Mouse (Mus musculus) frontal cortex, adult (tissue): ENCODE measurements around the gene Homer1.
A peak's percentile ranks its signal among the peaks of the same experiment; 100 is the strongest.

Experiments
- ATAC-seq: cut with Nextera tagmentation; 2 replicates; pipeline ENCODE4 v1.9.2; 2017; ENCODE audit warnings: mild to moderate bottlenecking, moderate library complexity, mixed read lengths; ENCODE audit not compliant: low TSS enrichment

Homer1 gene

DNA sequence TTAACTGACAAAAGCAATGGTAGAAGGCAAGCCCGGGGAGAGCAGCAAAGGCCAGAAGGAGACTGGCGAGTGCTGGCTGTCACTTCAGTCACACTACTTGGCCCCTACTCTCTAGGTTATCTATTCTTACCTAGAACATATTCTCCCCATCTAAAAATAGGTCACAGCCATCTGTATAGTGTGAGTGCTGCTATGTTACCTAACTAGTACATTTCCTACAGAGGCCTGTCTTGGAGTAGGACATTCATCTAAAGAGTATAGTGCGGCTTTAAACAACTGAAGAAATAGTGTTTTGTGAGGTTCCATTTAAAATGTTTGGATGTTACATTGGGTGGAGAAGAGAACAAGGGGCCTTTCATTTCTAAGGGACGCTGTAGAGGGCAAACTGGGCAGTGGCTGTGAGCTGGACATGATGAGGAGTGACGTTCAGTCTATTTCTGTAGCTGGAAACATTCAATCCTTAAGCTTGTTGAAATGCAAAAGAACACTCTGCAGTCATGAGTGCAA lies 100.3 kb downstream of the Homer1 start:
- ATAC-seq: peak; percentile 89

DNA sequence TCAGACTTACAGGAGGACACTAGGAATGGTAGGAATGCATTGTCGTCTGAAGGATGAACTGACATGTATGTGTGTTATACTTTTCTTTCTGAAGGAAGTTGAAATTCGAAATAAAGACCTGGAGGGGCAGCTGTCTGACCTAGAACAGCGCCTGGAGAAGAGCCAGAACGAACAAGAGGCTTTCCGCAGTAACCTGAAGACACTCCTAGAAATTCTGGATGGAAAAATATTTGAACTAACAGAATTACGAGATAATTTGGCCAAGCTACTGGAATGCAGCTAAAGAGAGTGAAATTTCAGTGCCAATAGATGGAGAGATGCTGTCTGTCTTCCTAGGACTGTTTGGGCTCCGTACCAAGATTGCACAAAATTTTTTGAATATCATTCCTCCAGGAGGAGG lies 102.5 kb downstream of the Homer1 start:
- ATAC-seq: no peak

DNA sequence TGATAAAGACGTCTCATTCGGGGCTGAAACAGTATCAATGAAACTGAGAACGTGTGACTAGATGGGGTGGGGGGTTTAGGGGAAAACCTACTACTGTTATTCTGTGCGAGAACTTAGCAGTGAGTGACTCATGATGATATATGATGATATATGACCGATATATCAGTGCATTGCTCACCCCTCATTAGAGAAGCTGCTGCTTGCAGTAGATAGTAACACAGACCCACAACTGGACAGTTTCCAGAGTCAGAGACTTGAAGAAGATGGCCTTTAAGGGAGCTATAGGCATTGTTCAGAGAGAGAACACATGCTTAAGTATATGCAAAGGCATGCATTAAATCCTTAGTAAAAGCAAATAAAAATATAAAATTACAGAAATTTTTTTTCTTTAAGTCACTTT lies 107.4 kb downstream of the Homer1 start:
- no peak for ATAC-seq

DNA sequence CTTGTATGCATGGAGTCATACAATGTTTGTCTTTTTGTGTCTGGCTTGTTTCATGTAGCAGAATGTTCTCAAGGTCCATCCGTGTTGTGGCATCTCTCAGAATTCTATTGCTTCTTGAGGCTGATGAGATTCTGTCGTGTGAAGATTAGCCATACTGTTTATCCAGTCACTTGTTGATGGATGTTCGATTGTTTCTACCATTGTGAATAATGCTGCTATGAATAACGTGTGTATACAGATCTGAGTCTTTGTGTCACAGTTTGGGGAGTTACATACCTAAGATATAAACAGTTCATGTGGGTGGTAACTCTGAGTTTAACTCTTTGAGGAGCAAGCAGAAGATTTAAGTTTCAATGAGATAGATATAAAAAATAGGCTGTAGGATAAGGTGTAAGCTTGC lies 110.9 kb downstream of the Homer1 start:
- ATAC-seq: no peak

DNA sequence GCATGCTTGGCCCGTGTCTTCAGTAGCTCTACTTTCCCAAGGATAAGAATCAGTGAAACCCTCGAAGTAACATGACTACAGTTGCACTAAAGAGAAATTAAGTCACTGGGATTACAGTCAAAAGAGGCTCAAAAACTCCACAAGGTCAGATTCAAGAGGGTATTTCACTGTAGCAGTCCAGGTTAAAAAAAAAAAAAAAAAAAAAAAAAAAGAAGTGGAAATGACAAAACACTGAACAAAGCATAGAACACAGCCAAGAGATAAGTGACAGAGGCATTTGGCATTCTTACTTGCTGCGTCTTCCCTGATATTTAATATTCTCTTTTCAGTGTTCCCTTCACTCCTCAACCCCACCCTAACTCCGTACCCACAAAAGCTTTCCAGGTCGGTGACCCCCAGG lies 115.6 kb downstream of the Homer1 start:
- ATAC-seq: no peak

DNA sequence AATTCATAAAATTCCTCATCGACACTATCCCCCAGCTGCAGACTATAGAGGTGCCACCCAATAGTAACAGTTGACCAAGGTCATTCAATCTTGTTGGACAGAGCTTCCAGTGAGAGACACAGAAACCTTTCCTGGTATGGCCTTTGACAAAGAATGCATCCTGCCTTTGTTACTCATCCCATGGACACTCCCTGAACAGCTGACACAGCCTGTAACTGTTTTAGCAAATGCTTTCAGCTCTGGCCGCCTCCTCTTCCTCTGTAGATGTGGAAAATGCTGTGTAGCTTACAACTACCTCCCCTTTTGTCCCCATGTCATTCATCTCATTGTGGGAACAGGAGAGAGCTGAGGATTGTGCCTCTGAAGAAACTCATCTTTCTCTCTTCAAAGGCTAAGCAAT lies 118.9 kb downstream of the Homer1 start:
- no peak for ATAC-seq

DNA sequence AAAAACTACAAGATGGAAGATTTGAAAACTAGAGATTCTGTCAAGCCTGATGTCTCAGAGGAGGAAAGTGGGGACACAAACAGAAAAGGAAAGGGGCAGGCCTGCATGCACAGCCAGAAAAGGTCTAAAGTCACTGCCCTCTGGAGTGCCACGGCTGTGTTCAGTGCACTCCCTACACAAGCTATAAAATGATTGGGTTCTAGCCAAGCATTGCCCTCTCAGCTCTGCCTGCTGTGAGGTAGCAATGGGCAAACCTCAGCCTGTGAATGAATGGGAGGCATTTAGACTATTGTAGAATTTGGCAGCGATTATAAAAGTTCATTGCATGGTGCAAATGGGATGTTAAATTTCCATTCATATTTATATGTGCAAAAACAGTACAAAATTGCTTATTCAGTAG lies 120.3 kb downstream of the Homer1 start:
- ATAC-seq: no peak

DNA sequence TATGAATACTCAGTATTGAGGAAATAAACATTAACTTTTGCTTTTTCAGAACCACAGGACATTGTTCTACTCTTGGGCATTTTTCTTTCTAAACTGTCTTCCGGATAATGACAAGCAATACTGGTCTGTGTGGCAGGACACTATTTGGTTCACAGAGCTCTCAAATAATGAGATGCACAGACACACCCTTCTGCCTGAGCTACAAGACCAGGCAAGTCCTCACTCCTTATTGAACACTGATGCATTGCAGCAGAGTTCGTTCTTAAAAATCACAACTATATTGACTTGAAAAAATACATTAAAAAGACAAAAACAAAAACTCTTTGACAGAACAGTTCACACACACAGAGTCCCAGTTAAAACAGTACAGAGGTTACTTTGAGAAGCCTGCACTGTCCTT lies 123.8 kb downstream of the Homer1 start:
- no peak for ATAC-seq

DNA sequence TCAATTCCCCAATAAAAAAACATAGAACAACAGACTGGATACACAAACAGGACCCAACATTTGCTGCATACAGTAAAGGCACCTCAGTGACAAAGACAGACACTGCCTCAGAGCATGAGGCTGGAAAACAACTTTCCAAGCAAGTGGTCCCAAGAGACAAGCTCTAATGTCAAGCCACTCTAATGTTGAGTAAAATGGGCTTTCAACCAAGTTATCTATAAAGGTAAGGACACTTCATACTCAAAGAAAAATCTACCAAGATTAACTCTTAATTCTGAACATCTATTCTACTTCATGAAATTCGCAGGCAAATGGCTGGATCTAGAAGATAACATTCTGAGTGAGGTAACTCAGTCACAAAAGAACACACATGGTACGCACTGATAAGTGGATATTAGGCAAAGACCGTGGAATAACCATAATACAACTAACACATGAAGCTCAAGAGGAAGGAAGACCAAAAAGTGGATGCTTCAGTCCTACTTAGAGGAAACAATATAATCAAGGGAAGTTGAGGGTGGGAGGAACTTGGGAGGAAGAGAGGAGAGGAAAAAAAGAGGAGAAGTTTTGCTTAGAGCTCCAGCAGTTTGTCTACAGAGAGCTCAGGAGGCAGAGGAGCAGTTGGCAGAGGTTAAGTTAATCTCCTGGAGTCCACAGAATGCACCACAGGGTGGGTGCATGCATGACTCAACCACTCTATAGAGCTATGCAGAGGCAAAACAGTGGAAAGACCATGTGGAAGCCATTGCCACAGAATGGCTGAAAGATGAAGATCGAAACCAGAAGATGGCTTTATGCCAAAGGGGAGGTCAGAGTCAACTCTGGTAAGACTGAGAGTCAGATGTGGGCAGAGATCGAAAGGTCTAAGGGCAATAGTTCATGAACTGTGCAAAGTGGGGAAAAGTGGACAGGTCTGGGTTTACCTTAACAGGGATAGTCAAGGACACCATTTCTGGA lies 128.8 kb downstream of the Homer1 start:
- ATAC-seq: no peak

DNA sequence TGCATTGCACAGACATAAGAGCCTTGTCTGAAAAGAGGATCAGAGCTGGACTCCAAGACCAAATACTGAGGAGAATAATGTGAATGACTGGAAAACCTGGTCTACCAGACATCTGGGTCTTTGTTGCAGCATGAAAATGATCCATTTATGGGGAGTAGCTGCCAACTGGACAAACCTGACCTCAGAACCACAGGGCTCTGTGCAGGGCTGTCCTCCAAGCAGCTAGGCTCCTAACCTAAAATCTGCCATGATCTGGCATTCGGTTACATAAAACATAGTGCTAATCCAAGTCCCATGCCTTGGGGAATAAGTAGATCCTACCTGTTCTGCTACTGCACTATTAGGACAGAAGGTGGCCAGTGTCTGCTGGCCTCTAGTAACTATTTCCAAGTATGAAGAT lies 129.8 kb downstream of the Homer1 start:
- ATAC-seq: no peak

DNA sequence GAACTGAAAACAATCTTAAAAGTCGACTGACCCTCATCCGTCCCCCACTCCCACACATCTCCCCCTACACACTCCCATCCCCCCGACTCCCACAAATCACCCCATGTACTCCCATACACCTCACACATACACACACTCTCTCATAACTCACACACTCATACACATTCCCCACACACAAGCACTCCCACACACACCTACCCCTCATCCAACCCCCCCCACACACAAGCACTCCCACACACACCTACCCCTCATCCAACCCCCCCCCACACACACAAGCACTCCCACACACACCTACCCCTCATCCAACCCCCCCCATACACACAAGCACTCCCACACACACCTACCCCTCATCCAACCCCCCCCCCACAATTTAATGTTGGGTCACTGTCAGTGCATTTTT lies 140.7 kb downstream of the Homer1 start:
- ATAC-seq: no peak

DNA sequence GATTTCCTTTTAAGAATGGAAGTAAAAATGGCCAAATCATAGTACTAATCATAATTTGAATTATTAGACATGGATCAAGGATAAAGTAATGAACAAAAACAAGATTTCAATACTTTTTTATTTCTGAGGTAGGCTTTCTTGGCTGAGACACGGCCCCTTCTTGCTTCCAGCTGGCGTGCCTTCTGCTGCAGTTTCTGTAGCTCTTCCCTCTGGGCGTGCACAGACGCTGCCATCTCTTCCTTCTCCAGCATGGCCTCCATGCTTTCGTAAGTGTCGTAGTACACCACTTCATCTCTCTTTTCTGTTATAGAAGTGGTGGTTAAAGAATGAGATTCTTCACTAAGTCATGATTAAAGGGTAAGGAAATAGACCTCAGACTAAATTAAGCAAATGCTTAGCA lies 153.8 kb downstream of the Homer1 start:
- peak; percentile 91 for ATAC-seq
